Mouse (Mus musculus): ENCODE measurements around the gene Klhl21. TPM values are rescaled to one million over a fixed set of nuclear protein-coding genes. Genes with fewer than 3 reads are reported as not detected.

Gene Klhl21
- 1 to 10 TPM; 3.0 to 4.2 (median 3.6) TPM for polyA plus RNA-seq (2017; shearing (Covaris generic))

- ATAC-seq, result peak; percentile 91
These were observed at the start of gene Klhl21 for GRCm38 (mm10) chr4:152008622-152009075. Klhl21 (plus strand) TSS chr4:152008803.

GRCm38 (mm10) chr4:151959849-151960512 is 48.6 kb upstream of the Klhl21 start:
- no peak for ATAC-seq

- no peak for ATAC-seq
These were observed 48.1 kb upstream of the Klhl21 start for GRCm38 (mm10) chr4:151960513-151960854.

GRCm38 (mm10) chr4:151962817-151963216 is 45.8 kb upstream of the Klhl21 start:
- no peak for ATAC-seq

- ATAC-seq, result no peak
These were observed 40.2 kb upstream of the Klhl21 start for GRCm38 (mm10) chr4:151968204-151968921.

- no peak for ATAC-seq
These were observed 36.2 kb upstream of the Klhl21 start for GRCm38 (mm10) chr4:151972221-151972967.

- ATAC-seq, result no peak
These were observed 33.2 kb upstream of the Klhl21 start for GRCm38 (mm10) chr4:151975441-151975840.

GRCm38 (mm10) chr4:151977748-151978147 is 30.9 kb upstream of the Klhl21 start:
- peak; percentile 72 for ATAC-seq

- ATAC-seq, result no peak
These were observed 27.9 kb upstream of the Klhl21 start for GRCm38 (mm10) chr4:151980699-151981098.

GRCm38 (mm10) chr4:151981363-151981762 is 27.2 kb upstream of the Klhl21 start:
- ATAC-seq, result peak; percentile 70

- ATAC-seq, result no peak
These were observed 25.6 kb upstream of the Klhl21 start for GRCm38 (mm10) chr4:151983043-151983442.

- no peak for ATAC-seq
These were observed 25.0 kb upstream of the Klhl21 start for GRCm38 (mm10) chr4:151983560-151983959.

- peak; percentile 70 for ATAC-seq
These were observed 22.7 kb upstream of the Klhl21 start for GRCm38 (mm10) chr4:151985886-151986285.

GRCm38 (mm10) chr4:151986650-151987049 is 22.0 kb upstream of the Klhl21 start:
- no peak for ATAC-seq

GRCm38 (mm10) chr4:151988014-151988341 is 20.6 kb upstream of the Klhl21 start:
- no peak for ATAC-seq

GRCm38 (mm10) chr4:151988342-151989109 is 20.1 kb upstream of the Klhl21 start, which contains the start of gene Thap3:
Thap3 (minus strand) TSS chr4:151988997.
- peak; percentile 72 for ATAC-seq

- ATAC-seq, result no peak
These were observed 19.5 kb upstream of the Klhl21 start for GRCm38 (mm10) chr4:151989110-151989488.

GRCm38 (mm10) chr4:151992091-151992490 is 16.5 kb upstream of the Klhl21 start:
- no peak for ATAC-seq

- ATAC-seq, result no peak
These were observed 15.6 kb upstream of the Klhl21 start for GRCm38 (mm10) chr4:151993035-151993434.

GRCm38 (mm10) chr4:151994228-151995171 is 14.1 kb upstream of the Klhl21 start:
- no peak for ATAC-seq

GRCm38 (mm10) chr4:151995371-151996172 is 13.0 kb upstream of the Klhl21 start:
- no peak for ATAC-seq
